Mouse (Mus musculus): ENCODE results near the gene Bpifa6.

DNA sequence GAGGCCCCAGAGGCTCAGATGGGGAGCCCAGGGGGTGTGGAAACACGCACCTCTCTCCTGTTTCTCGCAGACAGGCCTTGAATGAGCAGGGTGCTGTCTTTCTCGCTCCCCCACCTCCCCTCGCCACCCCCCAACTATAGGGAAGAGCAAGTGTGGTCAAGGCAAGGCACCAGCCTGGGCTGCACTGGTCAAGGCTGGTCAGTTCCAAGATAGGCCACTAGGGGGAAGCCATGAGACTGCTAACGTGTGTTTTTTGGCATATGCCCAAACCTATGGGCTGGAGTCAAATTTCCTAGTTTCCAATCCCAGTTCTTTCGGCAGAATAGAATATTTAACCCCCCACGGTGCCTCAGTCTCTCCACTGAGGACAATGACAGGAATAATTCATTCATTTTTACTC is 21.0 kb downstream of the Bpifa6 start:
- TF ChIP-seq HCFC1 (IDR thresholded peaks at IDR 0.05; ENCODE audit: borderline replicate concordance, insufficient read depth, low read length) = no peak
- TF ChIP-seq MAFK (IDR thresholded peaks at IDR 0.05; ENCODE audit: insufficient read depth, low read depth, low read length) = no peak
- TF ChIP-seq ZC3H11A (IDR thresholded peaks at IDR 0.05; ENCODE audit: borderline replicate concordance, low read depth, low read length) = no peak; the same call in 1 of the 2 replicates
